Mouse (Mus musculus): ENCODE results near the gene Sun2. TPM values are rescaled to one million over a fixed set of nuclear protein-coding genes. Genes with fewer than 3 reads are reported as not detected.

The Sun2 gene
- total and polyA plus RNA-seq, 3 experiments, result 18.6 to 26.5 (median 22.3) TPM

GRCm38 (mm10) chr15:79684616-79685015 lies 57.7 kb downstream of the Sun2 start:
- in situ Hi-C loops (cut with MboI; ENCODE audit: low pct_ligation_motif_present, low pct_unique_long_range_greater_than_20kb, low sequenced_read_pairs), result no loop called here
- Histone ChIP-seq H3K36me3 (replicated peaks in 1 of 2; ENCODE audit: control insufficient read depth in 1 of 2, insufficient read depth in 1 of 2, low read length in 1 of 2) (peaks cover 0 to 29% of the 10 kb centered on the region in 2 experiments), H3K27me3 (replicated peaks) (peaks cover 14% of the 10 kb centered on the region), H3K9me3 (replicated peaks; ENCODE audit: low read length) (no peaks in the 10 kb centered on the region), H3K4me2 (ENCODE audit: insufficient read depth, low read depth, poor library complexity, severe bottlenecking) (peak overlapping the region; percentile 70), H3K4me3 (replicated peaks in 1 of 3; ENCODE audit: low read depth in 2 of 3, low read length in 2 of 3, poor library complexity in 1 of 3) (peak overlapping the region; percentile 70 to 91 (median 90)), H3K9ac (ENCODE audit: insufficient read depth, low read depth) (peak overlapping the region; percentile 93), H3K27ac (ENCODE audit: insufficient read depth, low read depth) (no peak overlapping the region), H3K79me2 (replicated peaks; ENCODE audit: control insufficient read depth, extremely low read depth, insufficient read depth, poor library complexity, severe bottlenecking) (peaks cover 70% of the 10 kb centered on the region), H3K4me1 (ENCODE audit: control insufficient read depth in 1 of 2, insufficient read depth in 2 of 2) (peaks cover 10 to 68% of the 10 kb centered on the region in 2 experiments)
- dilution Hi-C loops (cut with MboI; ENCODE audit: extremely low pct_ligation_motif_present, extremely low pct_unique_long_range_greater_than_20kb, low sequenced_read_pairs), result no loop called here
- 0 out of 2 replicates have a peak, but pooled peaks have one; percentile 29 for TF ChIP-seq MXI1 (IDR thresholded peaks at IDR 0.05; ENCODE audit: low read depth, low read length)
- 0 out of 2 replicates have a peak, but pooled peaks have one; percentile 34 for TF ChIP-seq CHD1 (IDR thresholded peaks at IDR 0.05; ENCODE audit: low read depth, low read length)
- TF ChIP-seq UBTF (IDR thresholded peaks at IDR 0.05; ENCODE audit: low read depth, low read length), result 0 out of 2 replicates have a peak, but pooled peaks have one; percentile 53
- no peak for TF ChIP-seq MAX (IDR thresholded peaks at IDR 0.05; ENCODE audit: low read length)
- no peak for TF ChIP-seq GABPA (IDR thresholded peaks at IDR 0.05; ENCODE audit: insufficient replicate concordance, low read depth, low read length)
- DNase-seq (ENCODE audit: extremely low read depth), result no peak

GRCm38 (mm10) chr15:79683707-79684465 lies 58.5 kb downstream of the Sun2 start:
- Histone ChIP-seq H3K79me2 (replicated peaks; ENCODE audit: control insufficient read depth, extremely low read depth, insufficient read depth, poor library complexity, severe bottlenecking) (peaks cover 73% of the 10 kb centered on the region), H3K36me3 (replicated peaks in 1 of 2; ENCODE audit: control insufficient read depth in 1 of 2, insufficient read depth in 1 of 2, low read length in 1 of 2) (peaks cover 0 to 34% of the 10 kb centered on the region in 2 experiments), H3K27me3 (replicated peaks) (peaks cover 8% of the 10 kb centered on the region), H3K4me3 (replicated peaks in 1 of 3; ENCODE audit: low read depth in 2 of 3, low read length in 2 of 3, poor library complexity in 1 of 3) (peak overlapping the region in 1 of 3 experiments; percentile 90), H3K9me3 (replicated peaks; ENCODE audit: low read length) (no peaks in the 10 kb centered on the region), H3K27ac (ENCODE audit: insufficient read depth, low read depth) (no peak overlapping the region), H3K4me2 (ENCODE audit: insufficient read depth, low read depth, poor library complexity, severe bottlenecking) (peak overlapping the region; percentile 70), H3K9ac (ENCODE audit: insufficient read depth, low read depth) (no peak overlapping the region), H3K4me1 (ENCODE audit: control insufficient read depth in 1 of 2, insufficient read depth in 2 of 2) (peaks cover 10 to 64% of the 10 kb centered on the region in 2 experiments)
- no peak for DNase-seq (ENCODE audit: extremely low read depth)
- in situ Hi-C loops (cut with MboI; ENCODE audit: low pct_ligation_motif_present, low pct_unique_long_range_greater_than_20kb, low sequenced_read_pairs), result no loop called here
- TF ChIP-seq USF1 (IDR thresholded peaks at IDR 0.05; ENCODE audit: low read depth, low read length), result no peak
- TF ChIP-seq MAFK (IDR thresholded peaks at IDR 0.05; ENCODE audit: insufficient replicate concordance, low read length), result no peak
- no peak for TF ChIP-seq ETS1 (conservative IDR thresholded peaks at IDR 0.05; ENCODE audit: low read depth, low read length)
- no peak for TF ChIP-seq RCOR1 (conservative IDR thresholded peaks at IDR 0.05; ENCODE audit: low read depth, low read length)
- TF ChIP-seq MYC (IDR thresholded peaks at IDR 0.05; ENCODE audit: low read depth, low read length), result peak; percentile 57; the same call in 1 of the 2 replicates
- TF ChIP-seq CTCF (conservative IDR thresholded peaks at IDR 0.05 in 1 of 2, IDR thresholded peaks at IDR 0.05 in 1 of 2; ENCODE audit: low read depth in 2 of 2, low read length in 2 of 2), result no peak
- TF ChIP-seq SIN3A (IDR thresholded peaks at IDR 0.05; ENCODE audit: low read length), result peak; percentile 42; the same call in 1 of the 2 replicates
- no peak for TF ChIP-seq EP300 (IDR thresholded peaks at IDR 0.05; ENCODE audit: low read length)
- TF ChIP-seq CHD1 (IDR thresholded peaks at IDR 0.05; ENCODE audit: low read depth, low read length), result no peak
- peak; percentile 60 for TF ChIP-seq MXI1 (IDR thresholded peaks at IDR 0.05; ENCODE audit: low read depth, low read length)
- peak; percentile 52; the same call in 1 of the 2 replicates for TF ChIP-seq MAX (IDR thresholded peaks at IDR 0.05; ENCODE audit: low read length)
- TF ChIP-seq ZNF384 (IDR thresholded peaks at IDR 0.05; ENCODE audit: low read depth, low read length), result no peak
- TF ChIP-seq POLR2A (IDR thresholded peaks at IDR 0.05; ENCODE audit: low read depth, low read length), result no peak
- dilution Hi-C loops (cut with MboI; ENCODE audit: extremely low pct_ligation_motif_present, extremely low pct_unique_long_range_greater_than_20kb, low sequenced_read_pairs), result no loop called here

Measured in CH12.LX (cell line).